Mouse (Mus musculus) limb, embryonic 11.5 days (tissue): Measurements from ENCODE around the gene Gng7. TPM values are rescaled to one million over a fixed set of nuclear protein-coding genes. Genes with fewer than 3 reads are reported as not detected.

Source experiments
- ATAC-seq: fragments of 200-750 bp; cut with Nextera tagmentation; 2 replicates; pipeline ENCODE4 v1.8.0; 2017; ENCODE audit warnings: low read depth; ENCODE audit not compliant: insufficient number of reproducible peaks, low FRiP score, low TSS enrichment
- DNase-seq: peaks from one replicate; pipeline ENCODE4 v3.0.0-alpha.2; 2015; ENCODE audit warnings: low spot score
- H3K27ac ChIP-seq: fragments of 300-500 bp; sonication (generic); replicated peaks from 2 replicates; pipeline ENCODE4 v1.5.1; 2014; ENCODE audit warnings: low read depth, mild to moderate bottlenecking, low read length
- H3K27me3 ChIP-seq: fragments of 300-500 bp; sonication (generic); 2 replicates; pipeline ENCODE4 v1.6.1; 2014; ENCODE audit warnings: mild to moderate bottlenecking, low read length, mixed read lengths; ENCODE audit not compliant: control insufficient read depth, insufficient read depth
- H3K36me3 ChIP-seq: fragments of 300-500 bp; sonication (generic); 2 replicates; pipeline ENCODE4 v1.6.1; 2014; ENCODE audit warnings: mild to moderate bottlenecking, low read length, moderate library complexity, mixed read lengths; ENCODE audit not compliant: control insufficient read depth, insufficient read depth
- H3K4me1 ChIP-seq: fragments of 300-500 bp; sonication (generic); 2 replicates; pipeline ENCODE4 v1.6.1; 2014; ENCODE audit warnings: low read length, mixed read lengths; ENCODE audit not compliant: control insufficient read depth, insufficient read depth
- H3K4me2 ChIP-seq: fragments of 300-500 bp; sonication (generic); 2 replicates; pipeline ENCODE4 v1.6.1; 2014; ENCODE audit warnings: low read depth, mild to moderate bottlenecking, moderate library complexity; ENCODE audit not compliant: severe bottlenecking
- H3K4me3 ChIP-seq: fragments of 300-500 bp; sonication (generic); 2 replicates; pipeline ENCODE4 v1.5.1; 2014; ENCODE audit warnings: low read depth, low read length
- H3K9ac ChIP-seq: fragments of 300-500 bp; sonication (generic); 2 replicates; pipeline ENCODE4 v1.6.1; 2014; ENCODE audit warnings: mild to moderate bottlenecking, low read length
- H3K9me3 ChIP-seq: fragments of 300-500 bp; sonication (generic); 2 replicates; pipeline ENCODE4 v1.6.1; 2016; ENCODE audit warnings: low read length; ENCODE audit not compliant: control insufficient read depth
- WGBS: fragments of 180-500 bp; shearing (Covaris S2); extraction: QIAGEN DNeasy Blood & Tissue Kit; methylation state at CpG from one replicate; pipeline ENCODE4 v1.1.7; 2014; 5-methylcytosine and 5-hydroxymethylcytosine counted together
- polyA plus RNA-seq: library from polyadenylated mRNA; unstranded; fragments of >200 nt; fragmentation: Nextera tagmentation; extraction: Ambion mirVana; gene quantifications from 2 replicates; pipeline ENCODE4 v1.2.1, GENCODE M21; 2014

Gene Gng7
- polyA plus RNA-seq, 1 experiment from 2014 or later: 4.6 TPM

GRCm38 (mm10) chr10:80928586-80929298 is 86.0 kb downstream of the Gng7 start:
- Histone ChIP-seq H3K9me3 (no peaks in the 10 kb centered on the region), H3K27ac (no peak overlapping the region), H3K27me3 (peaks cover 28% of the 10 kb centered on the region), H3K9ac (peak overlapping the region; percentile 45), H3K4me3 (peak overlapping the region; percentile 56), H3K36me3 (no peaks in the 10 kb centered on the region), H3K4me1 (peaks cover 42% of the 10 kb centered on the region), H3K4me2 (peak overlapping the region; percentile 81)
- DNase-seq: peak; percentile 91
- ATAC-seq: 0 out of 2 replicates have a peak, but pooled peaks have one; percentile 11
- under 1% methylated on average over 48 of the region's 48 CpGs for WGBS

- no peaks in the 10 kb centered on the region for H3K36me3 ChIP-seq
- no peak overlapping the region for H3K9ac ChIP-seq
- ATAC-seq (no peak), DNase-seq (no peak)
- no peak overlapping the region for H3K27ac ChIP-seq
- no peak overlapping the region for H3K4me2 ChIP-seq
- no peak overlapping the region for H3K4me3 ChIP-seq
- no peaks in the 10 kb centered on the region for H3K27me3 ChIP-seq
- H3K4me1 ChIP-seq: peaks cover 10% of the 10 kb centered on the region; the same call in 1 of the 2 replicates
- WGBS: 49% methylated on average over 3 of the region's 3 CpGs
- no peaks in the 10 kb centered on the region for H3K9me3 ChIP-seq
Observed at GRCm38 (mm10) chr10:80925472-80925871, 89.3 kb downstream of the Gng7 start.

GRCm38 (mm10) chr10:80921923-80922322 is 92.8 kb downstream of the Gng7 start:
- ATAC-seq: no peak
- H3K9ac ChIP-seq: peak overlapping the region; percentile 57
- peak; percentile 60 for DNase-seq
- H3K36me3 ChIP-seq: no peaks in the 10 kb centered on the region
- WGBS: 5% methylated on average over 16 of the region's 16 CpGs
- no peak overlapping the region for H3K27ac ChIP-seq
- no peaks in the 10 kb centered on the region for H3K27me3 ChIP-seq
- peak overlapping the region; percentile 39 for H3K4me2 ChIP-seq
- H3K4me1 ChIP-seq: 0 out of 2 replicates have a peak, but pooled peaks cover 4% of the 10 kb centered on the region
- peak overlapping the region; percentile 22; the same call in 1 of the 2 replicates for H3K4me3 ChIP-seq
- H3K9me3 ChIP-seq: no peaks in the 10 kb centered on the region

DNA sequence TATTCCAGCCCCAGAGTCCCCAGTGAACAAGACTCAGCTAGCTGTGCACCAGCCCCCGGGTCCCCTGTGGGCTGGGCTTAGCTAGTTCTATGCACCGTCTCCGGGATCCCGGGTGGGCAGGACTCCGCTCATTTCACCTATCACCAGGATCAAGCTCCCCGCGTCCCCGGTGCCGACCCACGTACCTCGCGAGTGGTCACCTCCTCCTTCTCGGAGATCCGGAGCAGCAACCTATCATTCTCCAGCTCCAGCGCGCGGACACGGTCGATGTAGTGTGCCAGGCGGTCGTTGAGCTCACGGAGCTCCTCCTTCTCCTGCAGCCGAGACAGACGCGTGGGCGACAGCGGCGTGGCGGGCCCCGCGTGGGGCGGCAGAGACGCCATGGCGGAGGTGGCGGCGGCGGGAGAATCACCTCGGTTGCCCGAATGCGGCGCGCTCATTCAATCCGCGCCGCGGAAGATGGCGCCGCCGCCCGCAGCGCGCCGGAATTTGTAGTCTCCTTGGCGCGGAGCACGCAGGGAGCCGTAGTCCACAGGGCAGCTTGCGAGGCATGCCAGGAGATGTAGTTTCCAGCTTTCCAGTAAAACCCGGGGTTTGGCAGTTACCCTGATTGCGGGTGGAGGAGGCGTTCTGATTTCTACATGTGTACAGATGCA is 96.8 kb downstream of the Gng7 start, which contains the start of gene Lmnb2:
TSS of gene Lmnb2 (minus strand) at position 467 of the 656 bp plus-strand sequence.
- WGBS: under 1% methylated on average over 61 of the region's 61 CpGs
- Histone ChIP-seq H3K4me3 (peak within 1 kb of the TSS; percentile 92), H3K4me1 (0 out of 2 replicates have a peak, but pooled peaks cover 4% of the 10 kb centered on the region), H3K9ac (peak within 1 kb of the TSS; percentile 78), H3K27me3 (no peaks in the 10 kb centered on the region), H3K36me3 (peaks cover 3% of the 10 kb centered on the region; the same call in 1 of the 2 replicates), H3K27ac (no peak within 1 kb of the TSS), H3K9me3 (no peaks in the 10 kb centered on the region), H3K4me2 (peak within 1 kb of the TSS; percentile 65)
- ATAC-seq: peak; percentile 33; the same call in 1 of the 2 replicates
- peak; percentile 83 for DNase-seq

DNA sequence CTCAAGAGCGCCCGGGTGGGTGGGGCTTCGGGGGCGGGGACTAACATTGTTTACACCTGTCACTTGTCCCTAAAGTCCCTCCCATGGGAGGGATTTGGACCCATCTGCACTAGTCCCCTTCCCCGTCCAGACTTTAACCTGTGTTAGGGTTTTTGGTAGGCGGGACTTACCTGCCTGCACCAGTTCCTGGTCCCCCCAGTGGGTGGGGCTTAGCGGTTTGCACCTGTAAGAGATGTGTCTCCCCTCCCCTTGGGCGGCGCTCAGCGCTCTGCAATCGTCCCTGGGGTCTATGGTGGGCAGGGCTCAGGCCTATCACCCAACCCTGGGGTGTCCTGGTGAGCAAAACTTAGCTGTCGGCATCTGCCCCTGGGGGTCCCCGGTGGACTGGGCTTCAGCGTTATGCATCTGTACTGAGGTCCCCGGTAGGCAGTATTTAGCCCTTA is 97.4 kb downstream of the Gng7 start:
- peak overlapping the region; percentile 65 for H3K4me2 ChIP-seq
- H3K4me1 ChIP-seq: 0 out of 2 replicates have a peak, but pooled peaks cover 4% of the 10 kb centered on the region
- WGBS: 1% methylated on average over 15 of the region's 15 CpGs
- no peaks in the 10 kb centered on the region for H3K9me3 ChIP-seq
- ATAC-seq: peak; percentile 22; the same call in 1 of the 2 replicates
- H3K27me3 ChIP-seq: no peaks in the 10 kb centered on the region
- peak overlapping the region; percentile 78 for H3K9ac ChIP-seq
- H3K4me3 ChIP-seq: peak overlapping the region; percentile 92
- peaks cover 5% of the 10 kb centered on the region; the same call in 1 of the 2 replicates for H3K36me3 ChIP-seq
- DNase-seq: peak; percentile 43
- H3K27ac ChIP-seq: no peak overlapping the region

GRCm38 (mm10) chr10:80915736-80916135 is 99.0 kb downstream of the Gng7 start:
- H3K4me2 ChIP-seq: no peak overlapping the region
- H3K4me1 ChIP-seq: 0 out of 2 replicates have a peak, but pooled peaks cover 4% of the 10 kb centered on the region
- no peak for DNase-seq
- H3K27me3 ChIP-seq: no peaks in the 10 kb centered on the region
- H3K27ac ChIP-seq: no peak overlapping the region
- no peak overlapping the region for H3K4me3 ChIP-seq
- H3K36me3 ChIP-seq: peaks cover 5% of the 10 kb centered on the region; the same call in 1 of the 2 replicates
- no peak overlapping the region for H3K9ac ChIP-seq
- H3K9me3 ChIP-seq: no peaks in the 10 kb centered on the region
- 92% methylated on average over 4 of the region's 4 CpGs for WGBS
- ATAC-seq: no peak

DNA sequence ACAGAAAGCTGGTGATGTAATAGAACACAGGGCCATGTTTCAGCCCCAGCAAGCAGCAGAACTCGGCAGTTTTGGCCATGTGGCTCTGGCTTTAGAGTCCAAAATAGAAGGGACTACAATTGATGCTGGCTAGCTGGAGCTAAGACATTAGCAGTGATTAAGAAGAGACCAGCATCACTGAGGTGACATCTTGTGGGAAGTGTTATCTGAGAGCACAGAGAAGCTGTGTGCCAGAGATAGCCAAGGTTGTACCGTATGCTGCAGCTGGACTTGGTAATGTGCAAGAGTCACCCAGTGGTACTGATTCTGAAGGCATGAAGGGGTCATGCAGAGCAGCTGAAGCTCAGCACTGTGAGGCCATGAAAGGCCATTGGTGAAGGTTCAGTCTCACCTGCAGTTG is 99.5 kb downstream of the Gng7 start:
- Histone ChIP-seq H3K27ac (no peak overlapping the region), H3K4me1 (0 out of 2 replicates have a peak, but pooled peaks cover 4% of the 10 kb centered on the region), H3K27me3 (no peaks in the 10 kb centered on the region), H3K9ac (no peak overlapping the region), H3K9me3 (no peaks in the 10 kb centered on the region), H3K4me2 (no peak overlapping the region), H3K36me3 (peaks cover 5% of the 10 kb centered on the region; the same call in 1 of the 2 replicates), H3K4me3 (no peak overlapping the region)
- no peak for ATAC-seq
- WGBS: 85% methylated on average over 2 of the region's 2 CpGs
- DNase-seq: no peak

DNA sequence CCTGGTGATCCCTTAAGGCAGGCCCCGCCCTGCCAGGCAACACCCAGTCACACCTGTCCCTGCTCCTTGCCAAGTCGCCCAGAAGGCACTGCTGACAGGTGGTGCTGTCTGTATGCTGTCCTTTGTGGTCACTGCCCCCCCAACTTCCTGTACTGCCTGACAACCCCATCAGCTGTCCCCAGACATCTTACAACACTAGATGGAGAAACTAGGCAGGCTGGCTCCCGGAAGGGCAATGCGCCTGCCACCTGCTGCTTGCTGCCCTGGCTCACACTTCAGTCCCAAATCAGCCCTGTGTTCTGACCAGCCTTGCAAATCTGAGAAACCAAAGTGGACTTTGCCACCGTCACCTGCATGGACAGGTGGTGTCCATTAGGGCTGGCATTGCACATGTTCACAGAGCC is 100.5 kb downstream of the Gng7 start:
- Histone ChIP-seq H3K4me1 (0 out of 2 replicates have a peak, but pooled peaks cover 4% of the 10 kb centered on the region), H3K36me3 (peaks cover 12% of the 10 kb centered on the region; the same call in 1 of the 2 replicates), H3K27me3 (no peaks in the 10 kb centered on the region), H3K4me3 (no peak overlapping the region), H3K4me2 (no peak overlapping the region), H3K27ac (no peak overlapping the region), H3K9me3 (no peaks in the 10 kb centered on the region), H3K9ac (no peak overlapping the region)
- DNase-seq (no peak), ATAC-seq (no peak)
- WGBS: 85% methylated on average over 5 of the region's 5 CpGs
